Mouse (Mus musculus) liver, postnatal 0 days (tissue): ENCODE measurements at regions not wholly inside any gene's neighbourhood (a gene's known extent, or its start where the extent isn't known, plus 50 kb on each side); places are given as distances from the start of the nearest gene placed in this dataset.

Experiments used
- CTCF ChIP-seq: sonication (generic); IDR thresholded peaks from 2 replicates; pipeline ENCODE4 v1.5.1; 2016; ENCODE audit warnings: antibody characterized with exemption, low read depth
- EP300 ChIP-seq: IDR thresholded peaks from 2 replicates; pipeline ENCODE4 v1.6.1; 2016; ENCODE audit warnings: antibody characterized with exemption, low read depth, mild to moderate bottlenecking

DNA sequence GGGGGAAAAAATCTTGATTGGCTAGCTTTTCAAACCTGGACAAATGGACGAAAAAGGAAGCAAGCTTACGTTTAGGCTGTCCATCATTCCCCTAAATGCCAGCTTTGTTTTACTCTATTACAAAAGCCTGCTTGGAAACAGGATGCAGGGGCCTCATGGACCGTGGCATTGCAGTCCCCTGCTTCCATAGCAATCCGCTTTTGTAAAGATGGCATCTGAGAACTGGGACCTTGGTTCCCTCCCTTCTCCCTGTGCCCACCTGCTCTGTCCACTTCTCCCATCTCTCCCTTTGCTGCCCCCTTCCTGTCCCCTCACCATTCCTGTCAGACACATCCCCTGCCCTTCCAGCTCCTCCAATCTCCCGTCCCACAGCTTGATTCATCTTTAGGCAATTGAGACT, 149.7 kb downstream of the Gxylt1 start:
- TF ChIP-seq CTCF (no peak), EP300 (no peak)
